Mouse (Mus musculus): ENCODE measurements at regions not wholly inside any gene's neighbourhood (a gene's known extent, or its start where the extent isn't known, plus 50 kb on each side); places are given as distances from the start of the nearest gene placed in this dataset.

- no peak for TF ChIP-seq POLR2A (IDR thresholded peaks at IDR 0.05; ENCODE audit: insufficient read length, low read depth)
- TF ChIP-seq E2F4 (IDR thresholded peaks at IDR 0.05; ENCODE audit: insufficient read depth) = no peak
- TF ChIP-seq MAX (IDR thresholded peaks at IDR 0.05; ENCODE audit: low read depth) = no peak
- no peak for TF ChIP-seq MYOG (IDR thresholded peaks at IDR 0.05; ENCODE audit: control insufficient read depth in 1 of 3, insufficient read depth in 1 of 3, insufficient read length in 2 of 3, low read depth in 2 of 3)
- no peak for TF ChIP-seq TCF12 (IDR thresholded peaks at IDR 0.05; ENCODE audit: insufficient read depth, poor library complexity, severe bottlenecking)
- TF ChIP-seq MYOD1 (IDR thresholded peaks at IDR 0.05; ENCODE audit: control insufficient read depth in 1 of 3, insufficient read length in 2 of 3, low read depth in 2 of 3) = no peak
- no peak for TF ChIP-seq USF1 (IDR thresholded peaks at IDR 0.05; ENCODE audit: low read depth)
- no peak for TF ChIP-seq REST (IDR thresholded peaks at IDR 0.05; ENCODE audit: insufficient read depth, insufficient read length)
- no peak for TF ChIP-seq CEBPB (IDR thresholded peaks at IDR 0.05; ENCODE audit: insufficient read depth, poor library complexity, severe bottlenecking)
- no peak for TF ChIP-seq POLR2AphosphoS2 (IDR thresholded peaks at IDR 0.05; ENCODE audit: insufficient read length, low read depth)
- no peak for TF ChIP-seq TCF3 (IDR thresholded peaks at IDR 0.05; ENCODE audit: insufficient read length, low read depth)
- TF ChIP-seq SRF (IDR thresholded peaks at IDR 0.05; ENCODE audit: control insufficient read depth, insufficient read length, low read depth) = no peak
These were observed 624.6 kb downstream of the Inhba start for GRCm38 (mm10) chr13:16636251-16636650.
